Mouse (Mus musculus) kidney, postnatal 36 days (tissue): ENCODE data around the gene Bbox1.

Experiments used
- DNase-seq, 2 experiments: peaks; one replicate each; pipeline ENCODE4 v3.0.0; 2021 to 2022; ENCODE audit warnings: mixed read lengths in 2 of 2

The Bbox1 gene

DNA sequence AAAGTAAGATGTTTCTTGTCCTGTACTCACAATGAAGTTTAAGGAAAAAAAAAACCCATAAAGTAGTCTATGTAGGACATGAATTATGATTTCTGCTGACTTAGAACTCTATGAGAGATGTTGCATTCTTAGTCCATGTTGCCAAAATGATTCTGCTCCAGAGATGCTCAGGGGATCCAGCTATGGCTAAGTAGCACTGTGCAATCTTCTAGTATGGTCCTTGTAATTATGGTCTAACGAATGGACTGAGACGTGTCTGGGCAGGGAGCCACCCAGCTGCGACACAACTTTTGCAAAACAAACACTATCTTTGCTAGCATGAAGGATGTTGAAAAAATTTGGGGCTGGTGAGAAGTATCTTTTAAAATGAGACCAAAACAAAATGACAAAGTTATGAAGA, 45.1 kb downstream of the Bbox1 start:
- no peak for DNase-seq

DNA sequence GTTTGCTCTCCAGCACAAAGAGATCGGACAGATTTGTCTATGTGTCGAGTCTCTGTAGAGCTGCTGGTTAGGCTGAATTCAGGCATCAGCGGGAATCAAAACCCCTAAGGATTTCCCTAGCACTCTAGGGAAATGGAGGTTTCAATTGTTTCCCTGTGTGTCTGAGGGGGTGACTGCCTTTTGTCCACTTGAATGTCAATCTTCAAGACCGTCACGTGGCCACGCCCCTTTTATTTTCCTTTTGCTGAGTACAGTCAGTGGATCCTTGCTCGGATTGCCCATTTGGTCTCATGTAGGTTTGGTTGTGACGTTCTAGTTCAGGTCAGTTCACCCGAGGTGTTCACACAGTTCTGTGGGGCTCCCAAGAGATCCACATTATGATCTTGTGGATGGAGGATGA, 82.1 kb downstream of the Bbox1 start:
- no peak for DNase-seq

DNA sequence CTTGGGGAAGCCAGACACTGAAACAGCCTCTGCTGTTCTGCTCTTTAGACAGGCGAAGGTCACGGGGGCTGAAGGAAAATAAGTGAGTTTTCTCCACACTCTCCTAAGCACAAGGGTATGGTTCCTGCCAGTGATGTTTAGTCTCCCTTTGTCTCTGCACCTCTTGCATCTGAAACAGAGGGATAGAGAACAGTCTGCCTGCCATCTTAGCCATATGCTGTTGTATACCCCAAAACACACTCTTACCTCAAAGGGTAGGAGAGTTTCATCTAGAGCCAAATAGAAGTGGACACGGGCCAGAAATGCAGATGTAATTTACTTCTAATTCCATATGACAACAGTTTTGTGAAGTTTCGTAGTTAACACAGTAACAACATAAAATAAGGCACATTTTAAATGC, 83.6 kb downstream of the Bbox1 start:
- DNase-seq: no peak

DNA sequence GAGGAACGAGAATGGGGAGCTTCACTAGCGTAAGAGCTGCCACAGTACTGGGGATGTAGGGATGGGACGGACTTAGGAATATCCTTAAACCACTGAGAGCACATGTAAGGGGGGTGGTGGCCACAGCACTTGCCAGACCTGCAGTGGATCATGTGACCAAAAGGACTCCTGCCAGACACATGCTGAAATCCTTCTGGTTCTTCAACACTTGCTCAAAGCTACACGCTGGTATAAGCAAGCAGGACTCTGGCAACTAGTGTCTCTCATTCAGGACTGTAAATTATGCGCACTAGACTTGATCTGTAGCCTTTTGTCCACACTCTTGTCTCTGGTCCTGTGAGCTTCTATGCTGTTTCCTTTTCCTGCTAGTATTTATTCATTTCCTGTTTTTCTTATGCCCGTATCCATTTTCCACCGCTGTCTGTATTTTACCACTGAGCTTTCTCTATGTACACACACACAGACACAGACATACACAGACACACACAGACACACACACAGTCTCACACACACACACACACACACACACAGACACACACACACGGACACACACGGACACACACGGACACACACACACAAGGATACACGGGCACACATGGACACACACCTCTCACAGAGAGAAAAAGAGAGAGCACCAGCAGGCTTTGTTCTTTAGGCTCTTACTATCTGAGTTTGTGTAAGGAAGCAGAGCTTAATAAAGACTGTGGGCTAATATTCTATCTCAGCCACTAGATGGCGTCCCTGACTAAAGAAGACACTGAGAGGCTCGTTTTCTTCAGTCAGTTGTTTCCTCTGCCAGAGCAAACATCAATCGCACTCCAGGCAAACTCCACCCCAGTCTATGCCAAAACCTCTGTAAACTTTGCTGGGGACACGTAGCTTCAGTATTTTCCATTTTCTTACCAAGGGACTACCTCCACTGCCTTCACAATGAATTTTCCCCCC, 84.9 kb downstream of the Bbox1 start:
- DNase-seq: peak; percentile 80 to 83

DNA sequence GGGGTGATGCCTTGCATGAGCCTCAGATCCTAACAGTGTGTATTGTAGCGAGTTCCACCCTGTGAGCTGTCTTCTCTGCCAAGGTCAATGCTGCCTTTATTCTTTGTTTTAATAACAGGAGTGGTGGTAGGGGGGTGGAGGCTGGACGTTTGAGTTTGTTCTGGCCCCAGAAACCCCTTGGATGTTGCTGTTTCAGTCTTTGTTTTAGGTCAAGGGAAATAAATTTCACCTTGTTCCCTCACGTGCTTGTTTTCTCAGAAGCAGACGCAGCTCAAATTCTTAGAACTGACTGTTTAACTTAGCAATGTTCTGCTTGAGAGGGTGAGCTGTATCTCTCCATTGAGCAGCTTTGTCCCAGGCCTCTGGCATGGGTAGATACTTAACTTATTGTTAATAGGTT, 87.9 kb downstream of the Bbox1 start:
- DNase-seq: peak; percentile 67 to 83

DNA sequence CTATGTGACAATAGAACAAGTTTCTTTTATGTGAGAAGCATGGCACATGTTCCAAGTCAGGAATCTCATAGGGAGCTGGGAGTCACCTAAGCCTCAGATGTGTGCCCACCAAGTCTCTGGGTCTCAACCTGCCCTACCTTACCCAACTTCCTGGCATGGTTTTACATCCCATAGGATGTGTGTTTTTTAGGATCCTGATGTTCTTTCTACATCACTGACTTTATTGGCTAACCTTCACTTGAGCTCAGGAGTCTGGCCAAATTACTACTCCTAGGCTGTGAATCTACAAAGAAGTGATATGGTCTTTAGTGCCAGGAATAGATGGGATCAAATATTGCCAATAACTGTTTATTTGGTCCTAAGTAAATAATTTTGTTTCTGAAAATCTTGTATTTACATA, 88.4 kb downstream of the Bbox1 start:
- peak in 1 of 2 experiments; percentile 53 for DNase-seq

DNA sequence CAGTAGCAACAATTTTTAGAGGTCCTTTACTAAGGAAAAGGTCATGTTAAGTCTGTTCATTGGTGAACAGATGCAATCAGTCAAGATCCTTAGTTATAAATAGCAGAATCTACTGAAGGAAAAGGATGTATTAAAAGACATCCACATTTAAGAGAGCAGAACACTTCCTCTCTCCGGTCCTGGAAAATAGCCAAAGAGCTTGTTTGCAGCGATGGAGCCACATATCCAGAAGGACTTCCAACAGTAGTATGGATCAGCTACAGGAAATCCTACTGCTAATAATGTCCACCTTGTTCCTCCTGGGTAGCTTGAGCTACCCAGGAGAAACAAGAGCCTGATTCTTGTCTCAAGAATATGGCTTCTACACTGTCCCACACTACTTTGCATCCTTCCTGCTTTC, 91.6 kb downstream of the Bbox1 start:
- DNase-seq: no peak

DNA sequence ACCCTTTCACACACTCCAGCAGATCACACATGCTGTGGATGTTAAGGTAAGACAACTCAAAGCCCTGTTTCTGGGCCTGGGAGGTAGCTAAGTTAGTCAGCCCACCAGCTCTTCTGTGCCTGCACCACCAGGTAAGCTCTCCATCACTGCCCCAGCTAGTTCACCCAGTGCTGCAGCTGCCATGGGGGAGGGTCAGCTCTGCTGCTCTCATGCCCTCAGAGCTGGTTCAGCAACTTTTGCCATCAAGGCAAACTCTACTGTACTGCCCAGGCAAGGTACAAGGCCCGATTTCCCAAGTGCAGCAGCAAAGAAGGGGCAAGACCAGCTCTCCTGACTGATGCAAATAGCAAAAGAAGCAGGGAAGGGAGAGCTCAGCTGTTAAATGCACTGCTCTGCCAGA, 93.9 kb downstream of the Bbox1 start:
- DNase-seq: peak; percentile 73 to 77

DNA sequence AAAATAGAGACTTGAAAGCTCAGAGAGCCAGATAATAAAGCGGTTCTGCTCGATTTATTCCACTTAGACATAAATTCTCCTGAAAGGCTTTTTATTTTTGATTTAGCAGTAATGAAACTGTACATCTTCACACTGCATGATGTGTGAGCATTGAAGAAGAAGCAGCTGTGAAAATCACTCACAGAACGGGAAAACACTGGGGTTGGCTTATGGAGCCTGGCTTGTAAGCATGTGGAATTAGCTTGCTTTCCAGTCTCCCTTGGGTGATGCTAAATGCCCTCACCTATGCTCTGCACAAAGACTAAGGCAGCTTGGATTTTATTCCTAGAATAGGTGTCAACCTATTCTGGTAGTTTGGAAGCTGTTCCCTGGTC, 98.7 kb downstream of the Bbox1 start:
- no peak for DNase-seq

DNA sequence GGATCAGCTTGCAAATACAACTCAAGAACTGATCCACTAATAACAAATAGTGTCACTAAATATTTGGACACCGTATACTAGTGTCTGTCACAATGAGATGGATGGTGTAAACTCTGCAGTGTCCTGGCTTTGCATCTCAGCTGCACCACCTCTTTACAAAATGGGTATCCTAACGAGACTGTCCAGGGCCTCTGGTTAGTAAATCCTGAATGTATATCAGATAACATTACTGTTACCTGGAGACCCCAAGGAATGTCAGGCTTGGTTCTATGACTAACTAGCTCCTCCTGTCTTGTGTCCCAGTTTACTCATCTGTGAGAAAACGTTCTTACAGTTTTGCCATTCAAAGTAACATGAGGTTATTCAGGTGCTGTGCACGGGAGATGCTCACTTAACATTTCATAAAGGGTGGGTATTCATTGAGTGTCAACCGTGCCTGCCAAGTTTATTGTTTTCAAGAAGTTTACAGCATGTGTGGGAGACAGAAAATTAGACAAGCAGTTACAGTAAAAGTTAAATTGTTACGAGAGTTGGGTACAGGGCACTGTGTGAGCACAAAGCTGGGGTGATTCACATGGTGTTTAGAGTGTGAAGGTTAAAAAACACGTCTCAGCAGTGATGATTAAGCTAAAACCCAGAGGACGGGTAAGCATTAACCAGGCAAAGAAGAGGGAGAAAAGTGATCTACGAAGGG, 99.2 kb downstream of the Bbox1 start:
- peak; percentile 54 to 82 for DNase-seq

DNA sequence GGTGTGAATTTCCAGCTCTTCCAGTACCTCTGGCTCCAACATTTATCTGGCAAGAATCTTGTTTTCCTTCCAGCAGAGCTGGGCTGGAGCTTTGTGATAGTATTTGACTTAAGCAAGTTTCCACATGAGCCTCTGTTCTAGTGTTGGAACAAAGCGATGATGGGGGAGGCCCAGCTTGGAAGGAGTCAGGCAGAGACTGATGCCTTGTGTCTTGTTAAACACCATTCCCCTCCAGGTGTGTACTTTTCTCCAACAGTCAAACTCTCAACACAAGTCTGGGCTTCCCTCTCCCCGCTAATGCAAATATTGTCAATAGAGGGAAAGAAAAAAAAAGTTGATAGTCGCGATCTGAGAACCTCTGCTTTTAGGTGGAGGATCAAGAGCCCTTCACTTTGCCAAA, 100.1 kb downstream of the Bbox1 start:
- no peak for DNase-seq
